Mouse (Mus musculus) embryonic facial prominence, embryonic 14.5 days (tissue): Measurements from ENCODE around the gene Wdr11. TPM values are rescaled to one million over a fixed set of nuclear protein-coding genes. Genes with fewer than 3 reads are reported as not detected.

Experiments used
- ATAC-seq: fragments of 200-750 bp; cut with Nextera tagmentation; 2 replicates; pipeline ENCODE4 v1.8.0; 2017; ENCODE audit warnings: low read depth, moderate number of reproducible peaks, moderate TSS enrichment
- DNase-seq: peaks from one replicate; pipeline ENCODE4 v3.0.0-alpha.2; 2015; ENCODE audit warnings: low spot score
- H3K27ac ChIP-seq: fragments of 300-500 bp; sonication (generic); replicated peaks from 2 replicates; pipeline ENCODE4 v1.5.1; 2014; ENCODE audit warnings: low read depth, mild to moderate bottlenecking, low read length, moderate library complexity
- H3K27me3 ChIP-seq: fragments of 300-500 bp; sonication (generic); replicated peaks from 2 replicates; pipeline ENCODE4 v1.6.1; 2014; ENCODE audit warnings: low read length; ENCODE audit not compliant: control insufficient read depth, insufficient read depth
- H3K36me3 ChIP-seq: fragments of 300-500 bp; sonication (generic); 2 replicates; pipeline ENCODE4 v1.6.1; 2014; ENCODE audit warnings: low read length, mixed read lengths; ENCODE audit not compliant: control insufficient read depth, insufficient read depth
- H3K4me1 ChIP-seq: fragments of 300-500 bp; sonication (generic); 2 replicates; pipeline ENCODE4 v1.6.1; 2014; ENCODE audit warnings: antibody characterized with exemption, low read length; ENCODE audit not compliant: control insufficient read depth, insufficient read depth
- H3K4me2 ChIP-seq: fragments of 300-500 bp; sonication (generic); 2 replicates; pipeline ENCODE4 v1.6.1; 2014; ENCODE audit warnings: low read depth, mild to moderate bottlenecking, low read length, moderate library complexity, mixed read lengths
- H3K4me3 ChIP-seq: fragments of 300-500 bp; sonication (generic); 2 replicates; pipeline ENCODE4 v1.5.1; 2014; ENCODE audit warnings: low read depth, mild to moderate bottlenecking, low read length
- H3K9ac ChIP-seq: fragments of 300-500 bp; sonication (generic); 2 replicates; pipeline ENCODE4 v1.6.1; 2014; ENCODE audit warnings: low read depth, mild to moderate bottlenecking, low read length, moderate library complexity, mixed read lengths
- H3K9me3 ChIP-seq: fragments of 300-500 bp; sonication (generic); 2 replicates; pipeline ENCODE4 v1.6.1; 2016; ENCODE audit warnings: low read length; ENCODE audit not compliant: control insufficient read depth
- WGBS: fragments of 180-500 bp; shearing (Covaris S2); extraction: QIAGEN DNeasy Blood & Tissue Kit; methylation state at CpG from one replicate; pipeline ENCODE4 v1.1.7; 2014; 5-methylcytosine and 5-hydroxymethylcytosine counted together
- polyA plus RNA-seq: library from polyadenylated mRNA; unstranded; fragments of >200 nt; fragmentation: Nextera tagmentation; extraction: Ambion mirVana; gene quantifications from 2 replicates; pipeline ENCODE4 v1.2.1, GENCODE M21; 2014

Wdr11 gene
- polyA plus RNA-seq, 1 experiment from 2014 or later: 34.6 TPM

- H3K9ac ChIP-seq: no peak overlapping the region
- no peaks in the 10 kb centered on the region for H3K4me1 ChIP-seq
- WGBS: 81% methylated on average over 7 of the region's 7 CpGs
- ATAC-seq (no peak), DNase-seq (no peak)
- H3K36me3 ChIP-seq: no peaks in the 10 kb centered on the region
- H3K27ac ChIP-seq: no peak overlapping the region
- H3K4me3 ChIP-seq: no peak overlapping the region
- H3K4me2 ChIP-seq: no peak overlapping the region
- no peaks in the 10 kb centered on the region for H3K27me3 ChIP-seq
- H3K9me3 ChIP-seq: no peaks in the 10 kb centered on the region
Observed at GRCm38 (mm10) chr7:129647798-129648197, 56.1 kb downstream of the Wdr11 start.

- 1% methylated on average over 6 of the region's 6 CpGs for WGBS
- ATAC-seq (peak; percentile 56), DNase-seq (peak; percentile 91)
- H3K27me3 ChIP-seq: no peaks in the 10 kb centered on the region
- H3K9ac ChIP-seq: no peak overlapping the region
- H3K4me1 ChIP-seq: peaks cover 2% of the 10 kb centered on the region; the same call in 1 of the 2 replicates
- peak overlapping the region; percentile 33; the same call in 1 of the 2 replicates for H3K4me2 ChIP-seq
- no peak overlapping the region for H3K27ac ChIP-seq
- no peak overlapping the region for H3K4me3 ChIP-seq
- no peaks in the 10 kb centered on the region for H3K9me3 ChIP-seq
- no peaks in the 10 kb centered on the region for H3K36me3 ChIP-seq
Observed at GRCm38 (mm10) chr7:129648938-129649337, 57.3 kb downstream of the Wdr11 start.

GRCm38 (mm10) chr7:129650717-129651116, 59.1 kb downstream of the Wdr11 start:
- Histone ChIP-seq H3K4me2 (no peak overlapping the region), H3K27me3 (no peaks in the 10 kb centered on the region), H3K36me3 (no peaks in the 10 kb centered on the region), H3K9ac (no peak overlapping the region), H3K9me3 (no peaks in the 10 kb centered on the region), H3K27ac (peak overlapping the region; percentile 65), H3K4me3 (no peak overlapping the region), H3K4me1 (peaks cover 5% of the 10 kb centered on the region; the same call in 1 of the 2 replicates)
- 73% methylated on average over 5 of the region's 5 CpGs for WGBS
- DNase-seq: peak; percentile 49
- ATAC-seq: no peak

GRCm38 (mm10) chr7:129651781-129652180, 60.1 kb downstream of the Wdr11 start:
- Histone ChIP-seq H3K9ac (no peak overlapping the region), H3K27me3 (no peaks in the 10 kb centered on the region), H3K27ac (peak overlapping the region; percentile 10), H3K36me3 (no peaks in the 10 kb centered on the region), H3K4me1 (peaks cover 13% of the 10 kb centered on the region; the same call in 1 of the 2 replicates), H3K4me3 (no peak overlapping the region), H3K4me2 (no peak overlapping the region), H3K9me3 (no peaks in the 10 kb centered on the region)
- DNase-seq (peak; percentile 86), ATAC-seq (peak; percentile 47)
- 59% methylated on average over 7 of the region's 7 CpGs for WGBS

- Histone ChIP-seq H3K9ac (no peak overlapping the region), H3K4me1 (peaks cover 13% of the 10 kb centered on the region; the same call in 1 of the 2 replicates), H3K4me2 (no peak overlapping the region), H3K9me3 (no peaks in the 10 kb centered on the region), H3K36me3 (no peaks in the 10 kb centered on the region), H3K27ac (peak overlapping the region; percentile 10), H3K4me3 (no peak overlapping the region), H3K27me3 (no peaks in the 10 kb centered on the region)
- 33% methylated on average over 9 of the region's 9 CpGs for WGBS
- DNase-seq (peak; percentile 78), ATAC-seq (no peak)
Observed at GRCm38 (mm10) chr7:129652901-129653460, 61.3 kb downstream of the Wdr11 start.

GRCm38 (mm10) chr7:129653791-129654271, 62.2 kb downstream of the Wdr11 start:
- WGBS: 5% methylated on average over 11 of the region's 11 CpGs
- H3K4me2 ChIP-seq: 0 out of 2 replicates have a peak overlapping the region, but pooled peaks have one; percentile 2
- peaks cover 14% of the 10 kb centered on the region for H3K4me1 ChIP-seq
- no peaks in the 10 kb centered on the region for H3K9me3 ChIP-seq
- no peak overlapping the region for H3K4me3 ChIP-seq
- no peak overlapping the region for H3K27ac ChIP-seq
- H3K9ac ChIP-seq: no peak overlapping the region
- H3K27me3 ChIP-seq: no peaks in the 10 kb centered on the region
- peak; percentile 10; the same call in 1 of the 2 replicates for ATAC-seq
- DNase-seq: peak; percentile 77
- H3K36me3 ChIP-seq: no peaks in the 10 kb centered on the region

- Histone ChIP-seq H3K4me2 (no peak overlapping the region), H3K9me3 (no peaks in the 10 kb centered on the region), H3K27ac (no peak overlapping the region), H3K27me3 (no peaks in the 10 kb centered on the region), H3K4me3 (no peak overlapping the region), H3K4me1 (peaks cover 16% of the 10 kb centered on the region), H3K36me3 (no peaks in the 10 kb centered on the region), H3K9ac (no peak overlapping the region)
- peak; percentile 38 for DNase-seq
- no peak for ATAC-seq
- 62% methylated on average over 12 of the region's 12 CpGs for WGBS
Observed at GRCm38 (mm10) chr7:129654923-129655322, 63.3 kb downstream of the Wdr11 start.

- Histone ChIP-seq H3K9me3 (no peaks in the 10 kb centered on the region), H3K36me3 (no peaks in the 10 kb centered on the region), H3K4me2 (no peak overlapping the region), H3K4me1 (peaks cover 16% of the 10 kb centered on the region), H3K9ac (no peak overlapping the region), H3K4me3 (no peak overlapping the region), H3K27ac (no peak overlapping the region), H3K27me3 (no peaks in the 10 kb centered on the region)
- ATAC-seq: no peak
- 70% methylated on average over 14 of the region's 14 CpGs for WGBS
- DNase-seq: no peak
Observed at GRCm38 (mm10) chr7:129655604-129656226, 64.1 kb downstream of the Wdr11 start.
